Mouse (Mus musculus) hindbrain, embryonic 12.5 days (tissue): ENCODE data around the gene Nck2. TPM values are rescaled to one million over a fixed set of nuclear protein-coding genes. Genes with fewer than 3 reads are reported as not detected.
A peak's percentile ranks its signal among the peaks of the same experiment; 100 is the strongest.

Experiments
- ATAC-seq: fragments of 200-750 bp; cut with Nextera tagmentation; 2 replicates; pipeline ENCODE4 v1.8.0; 2017; ENCODE audit warnings: moderate TSS enrichment; ENCODE audit not compliant: low FRiP score
- H3K27ac ChIP-seq: fragments of 300-500 bp; sonication (generic); 2 replicates; pipeline ENCODE4 v1.5.1; 2016; ENCODE audit warnings: mild to moderate bottlenecking
- H3K27me3 ChIP-seq: fragments of 300-500 bp; sonication (generic); 2 replicates; pipeline ENCODE4 v1.6.1; 2016; ENCODE audit warnings: mild to moderate bottlenecking
- H3K36me3 ChIP-seq: fragments of 300-500 bp; sonication (generic); 2 replicates; pipeline ENCODE4 v1.6.1; 2016; ENCODE audit warnings: mild to moderate bottlenecking
- H3K4me1 ChIP-seq: fragments of 300-500 bp; sonication (generic); 2 replicates; pipeline ENCODE4 v1.6.1; 2016
- H3K4me2 ChIP-seq: fragments of 300-500 bp; sonication (generic); replicated peaks from 2 replicates; pipeline ENCODE4 v1.6.1; 2016; ENCODE audit warnings: mild to moderate bottlenecking
- H3K4me3 ChIP-seq: fragments of 300-500 bp; sonication (generic); 2 replicates; pipeline ENCODE4 v1.5.1; 2016; ENCODE audit warnings: mild to moderate bottlenecking
- H3K9ac ChIP-seq: fragments of 300-500 bp; sonication (generic); 2 replicates; pipeline ENCODE4 v1.6.1; 2016; ENCODE audit warnings: mild to moderate bottlenecking, moderate library complexity
- H3K9me3 ChIP-seq: fragments of 300-500 bp; sonication (generic); replicated peaks from 2 replicates; pipeline ENCODE4 v1.6.1; 2016; ENCODE audit warnings: mild to moderate bottlenecking
- WGBS: fragments of 180-500 bp; shearing (Covaris S2); methylation state at CpG from one replicate; pipeline ENCODE4 v1.1.7; 2016; 5-methylcytosine and 5-hydroxymethylcytosine counted together
- polyA plus RNA-seq: library from polyadenylated mRNA; unstranded; fragments of >200 nt; fragmentation: Nextera tagmentation; extraction: Ambion mirVana; gene quantifications from 2 replicates; pipeline ENCODE4 v1.2.1, GENCODE M21; 2016

Gene Nck2
- polyA plus RNA-seq, 1 experiment from 2014 or later: 54.4 TPM

DNA sequence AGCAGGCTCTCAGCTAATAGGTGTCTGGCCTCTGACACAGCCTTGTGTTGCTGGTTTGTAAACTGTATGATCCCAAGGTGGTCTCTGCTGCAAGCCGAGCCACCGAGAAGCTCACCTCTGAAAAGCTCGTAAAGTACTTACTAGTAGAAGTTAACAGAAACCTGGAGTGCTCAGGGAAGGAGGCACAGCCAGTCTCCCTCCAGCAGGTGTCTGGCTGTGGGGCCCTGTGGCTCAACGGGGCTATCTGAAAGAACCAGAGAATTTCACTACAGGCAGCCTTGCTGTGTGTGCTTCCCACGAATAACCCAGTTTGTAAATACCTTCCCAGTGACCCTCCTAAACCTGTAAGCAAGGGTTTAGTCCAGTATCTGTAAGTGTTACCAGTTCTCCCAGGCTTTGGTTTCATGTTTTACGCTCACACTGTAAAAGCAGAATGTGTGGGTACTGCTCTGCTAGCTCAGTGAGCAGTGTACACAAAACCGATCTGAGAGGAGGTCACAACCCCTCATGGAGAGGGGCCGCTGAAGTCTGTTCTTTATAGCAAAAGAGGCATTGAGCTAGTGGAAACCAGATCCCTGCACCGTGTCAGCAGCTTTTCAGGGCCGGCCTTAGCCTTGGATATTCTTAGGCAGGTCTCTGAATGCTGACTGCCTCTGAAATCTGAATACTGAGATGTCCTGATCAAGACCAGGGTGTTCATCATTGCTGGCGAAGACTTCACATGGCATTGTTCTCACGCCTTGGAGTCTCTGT, 111.0 kb downstream of the Nck2 start:
- Histone ChIP-seq H3K4me1 (peaks cover 20% of the 10 kb centered on the region), H3K9ac (no peak overlapping the region), H3K36me3 (peaks cover 14% of the 10 kb centered on the region), H3K4me3 (no peak overlapping the region), H3K4me2 (no peak overlapping the region), H3K27me3 (no peaks in the 10 kb centered on the region), H3K9me3 (no peaks in the 10 kb centered on the region), H3K27ac (peak overlapping the region; percentile 44)
- no peak for ATAC-seq
- 51% methylated on average over 12 of the region's 12 CpGs for WGBS

GRCm38 (mm10) chr1:43558329-43558728, 114.0 kb downstream of the Nck2 start:
- Histone ChIP-seq H3K4me3 (no peak overlapping the region), H3K27ac (no peak overlapping the region), H3K27me3 (no peaks in the 10 kb centered on the region), H3K36me3 (peaks cover 16% of the 10 kb centered on the region), H3K4me2 (no peak overlapping the region), H3K9ac (no peak overlapping the region), H3K9me3 (no peaks in the 10 kb centered on the region), H3K4me1 (peaks cover 20% of the 10 kb centered on the region)
- ATAC-seq: no peak
- WGBS: 96% methylated on average over 3 of the region's 3 CpGs

DNA sequence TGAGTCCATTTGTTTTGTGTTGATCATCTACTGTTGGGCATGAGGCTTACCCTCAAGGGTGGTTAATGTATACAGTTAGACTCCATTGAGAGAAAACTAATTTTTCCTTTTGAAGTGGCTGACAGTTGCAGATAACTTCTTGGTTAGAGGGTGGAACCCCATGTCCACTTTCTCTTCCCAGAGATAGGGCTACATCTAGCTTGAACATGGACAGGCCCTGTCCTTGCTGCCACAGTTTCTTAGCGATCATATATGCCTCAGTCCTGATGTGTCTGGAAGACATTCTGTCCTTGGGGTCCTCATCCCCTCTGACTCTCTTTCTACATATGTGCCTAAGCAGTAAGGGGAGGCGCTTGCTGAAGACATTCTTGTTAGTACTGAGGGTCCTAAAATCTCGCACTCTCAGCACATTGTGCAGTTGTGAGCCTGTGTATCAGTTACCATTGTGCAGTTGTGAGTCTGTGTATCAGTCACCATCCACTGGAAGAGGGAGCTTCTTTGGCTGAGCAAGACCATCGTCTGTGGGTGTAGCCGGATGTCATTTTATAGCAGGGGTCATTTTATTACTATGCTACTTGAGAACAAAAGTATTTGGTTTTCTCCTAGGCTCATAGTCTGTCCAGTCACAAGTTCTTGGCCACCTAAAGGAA, 114.8 kb downstream of the Nck2 start:
- Histone ChIP-seq H3K36me3 (peaks cover 11% of the 10 kb centered on the region; the same call in 1 of the 2 replicates), H3K9me3 (no peaks in the 10 kb centered on the region), H3K4me3 (no peak overlapping the region), H3K27me3 (no peaks in the 10 kb centered on the region), H3K4me1 (peaks cover 20% of the 10 kb centered on the region), H3K4me2 (no peak overlapping the region), H3K9ac (no peak overlapping the region), H3K27ac (no peak overlapping the region)
- WGBS: 96% methylated on average over 5 of the region's 5 CpGs
- no peak for ATAC-seq

GRCm38 (mm10) chr1:43561085-43561484, 116.7 kb downstream of the Nck2 start:
- Histone ChIP-seq H3K9ac (no peak overlapping the region), H3K36me3 (peaks cover 3% of the 10 kb centered on the region; the same call in 1 of the 2 replicates), H3K4me2 (no peak overlapping the region), H3K27ac (no peak overlapping the region), H3K4me3 (no peak overlapping the region), H3K27me3 (no peaks in the 10 kb centered on the region), H3K4me1 (peaks cover 5% of the 10 kb centered on the region; the same call in 1 of the 2 replicates), H3K9me3 (no peaks in the 10 kb centered on the region)
- ATAC-seq: no peak
- 95% methylated on average over 3 of the region's 3 CpGs for whole genome bisulfite sequencing

DNA sequence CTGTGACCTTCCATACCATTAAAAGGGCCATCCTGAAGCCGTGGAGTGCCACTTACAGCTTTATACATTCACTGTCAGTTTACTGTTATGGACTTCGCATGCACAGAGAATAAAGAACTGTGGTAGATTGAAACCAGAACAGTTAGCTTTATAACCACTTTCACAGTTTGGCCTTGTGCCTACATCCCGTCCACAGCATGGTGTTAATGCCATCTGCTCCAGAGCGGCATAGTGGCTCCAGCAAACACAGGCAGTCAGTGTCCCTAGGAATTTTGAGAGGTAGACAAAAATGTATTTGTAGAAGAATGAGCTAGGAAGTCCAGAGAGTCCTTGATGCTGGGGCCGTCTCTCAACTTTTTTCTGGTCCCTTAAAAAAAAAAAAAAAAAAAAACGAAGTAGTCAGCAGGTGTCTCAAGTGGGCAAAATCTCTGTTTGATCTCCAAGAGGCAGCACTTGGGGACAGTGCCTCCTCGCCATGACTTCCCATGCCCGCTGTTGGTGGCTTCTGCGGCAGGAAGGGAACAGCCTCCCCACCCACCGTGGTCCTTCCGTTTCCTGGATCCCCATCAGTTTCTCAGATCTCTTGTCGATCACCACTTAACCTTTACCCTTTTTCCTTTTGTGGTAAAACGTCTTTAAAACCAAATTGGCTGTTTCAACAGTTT, 117.8 kb downstream of the Nck2 start:
- no peaks in the 10 kb centered on the region for H3K27me3 ChIP-seq
- WGBS: 83% methylated on average over 13 of the region's 13 CpGs
- peaks cover 3% of the 10 kb centered on the region; the same call in 1 of the 2 replicates for H3K36me3 ChIP-seq
- no peak for ATAC-seq
- H3K4me1 ChIP-seq: 0 out of 2 replicates have a peak, but pooled peaks cover 5% of the 10 kb centered on the region
- no peak overlapping the region for H3K4me3 ChIP-seq
- H3K9me3 ChIP-seq: no peaks in the 10 kb centered on the region
- no peak overlapping the region for H3K4me2 ChIP-seq
- no peak overlapping the region for H3K27ac ChIP-seq
- H3K9ac ChIP-seq: no peak overlapping the region

DNA sequence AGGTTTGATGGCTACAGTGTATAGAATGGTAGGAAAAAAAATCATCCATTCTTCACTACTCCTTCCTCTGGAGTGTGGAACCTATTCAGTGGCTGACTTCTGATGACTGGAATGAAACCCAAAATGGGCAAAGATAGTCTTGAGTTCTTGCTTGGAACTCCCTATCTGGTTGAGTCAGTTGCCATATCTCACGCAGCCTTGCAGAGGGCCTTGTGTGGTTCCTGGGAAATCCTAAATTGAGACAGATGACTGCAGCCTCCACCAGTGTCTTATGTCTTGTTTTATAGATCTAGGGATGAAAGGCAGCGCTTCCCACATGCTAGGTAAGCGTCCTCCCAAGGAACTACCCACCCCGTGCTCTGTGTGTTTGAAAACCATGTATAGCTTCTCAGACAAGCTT, 120.9 kb downstream of the Nck2 start:
- Histone ChIP-seq H3K4me2 (no peak overlapping the region), H3K27me3 (no peaks in the 10 kb centered on the region), H3K4me1 (peaks cover 10% of the 10 kb centered on the region), H3K9me3 (no peaks in the 10 kb centered on the region), H3K27ac (no peak overlapping the region), H3K4me3 (no peak overlapping the region), H3K36me3 (peaks cover 10% of the 10 kb centered on the region; the same call in 1 of the 2 replicates), H3K9ac (no peak overlapping the region)
- WGBS: 90% methylated on average over 4 of the region's 4 CpGs
- ATAC-seq: no peak

- no peak overlapping the region for H3K4me3 ChIP-seq
- peaks cover 10% of the 10 kb centered on the region for H3K4me1 ChIP-seq
- no peaks in the 10 kb centered on the region for H3K9me3 ChIP-seq
- 77% methylated on average over 8 of the region's 8 CpGs for WGBS
- H3K36me3 ChIP-seq: peaks cover 15% of the 10 kb centered on the region
- no peak overlapping the region for H3K4me2 ChIP-seq
- no peak overlapping the region for H3K27ac ChIP-seq
- H3K9ac ChIP-seq: no peak overlapping the region
- no peaks in the 10 kb centered on the region for H3K27me3 ChIP-seq
- no peak for ATAC-seq
These were observed 122.4 kb downstream of the Nck2 start for GRCm38 (mm10) chr1:43566677-43567377.

DNA sequence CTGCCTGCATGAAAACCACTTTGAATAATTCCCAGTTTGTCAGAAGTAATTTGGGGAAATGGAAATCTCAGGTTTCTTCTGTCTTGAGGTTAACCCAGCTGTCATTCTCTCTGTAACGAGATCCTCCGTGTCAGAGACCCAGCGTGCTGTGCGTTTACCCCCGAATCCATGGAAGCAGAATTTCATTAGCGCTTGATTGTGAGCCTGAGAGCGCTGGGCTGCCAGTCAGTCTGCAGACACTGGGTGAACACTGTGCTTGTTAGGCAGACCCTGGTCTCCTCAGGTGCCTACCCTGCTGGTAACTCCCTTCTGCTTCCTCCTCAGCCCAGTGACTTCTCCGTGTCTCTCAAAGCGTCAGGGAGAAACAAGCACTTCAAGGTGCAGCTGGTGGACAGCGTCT, 124.4 kb downstream of the Nck2 start:
- Histone ChIP-seq H3K27ac (peak overlapping the region; percentile 57), H3K4me1 (peaks cover 10% of the 10 kb centered on the region), H3K9me3 (no peaks in the 10 kb centered on the region), H3K4me3 (no peak overlapping the region), H3K27me3 (no peaks in the 10 kb centered on the region), H3K36me3 (peaks cover 11% of the 10 kb centered on the region), H3K4me2 (no peak overlapping the region), H3K9ac (no peak overlapping the region)
- peak; percentile 54; the same call in 1 of the 2 replicates for ATAC-seq
- WGBS: 61% methylated on average over 10 of the region's 10 CpGs

GRCm38 (mm10) chr1:43571105-43571504, 126.7 kb downstream of the Nck2 start:
- H3K27me3 ChIP-seq: no peaks in the 10 kb centered on the region

DNA sequence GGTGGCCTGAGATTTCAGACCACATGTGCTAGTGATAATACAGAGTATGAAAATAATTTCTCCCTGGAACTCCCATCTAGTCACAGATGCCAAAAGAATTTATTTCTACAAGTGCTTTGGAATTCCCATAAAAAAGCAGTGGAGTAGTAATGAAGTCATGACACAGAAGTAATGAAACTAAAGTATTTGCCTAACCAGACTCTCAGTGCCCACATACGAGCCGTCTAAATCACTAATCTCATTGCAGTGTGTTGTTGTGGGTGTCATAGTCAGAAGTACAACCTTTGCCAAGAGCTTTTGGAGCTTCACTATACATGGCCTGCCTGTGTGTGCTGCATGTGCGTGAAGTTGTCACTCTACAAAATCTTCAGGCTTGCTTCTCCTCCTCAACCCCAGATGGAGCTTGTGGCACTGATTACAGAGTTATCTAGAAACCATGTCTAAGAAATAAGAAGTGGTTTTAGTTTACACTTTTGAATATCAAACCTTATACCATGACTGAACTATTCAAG, 130.5 kb downstream of the Nck2 start:
- H3K36me3 ChIP-seq: peaks cover 4% of the 10 kb centered on the region
- H3K27me3 ChIP-seq: no peaks in the 10 kb centered on the region
- no peak overlapping the region for H3K4me3 ChIP-seq
- 87% methylated on average over 3 of the region's 3 CpGs for WGBS
- H3K9ac ChIP-seq: no peak overlapping the region
- no peaks in the 10 kb centered on the region for H3K4me1 ChIP-seq
- no peaks in the 10 kb centered on the region for H3K9me3 ChIP-seq
- no peak overlapping the region for H3K27ac ChIP-seq
- no peak overlapping the region for H3K4me2 ChIP-seq
- no peak for ATAC-seq

More at GRCm38 (mm10) chr1:43571105-43571504, 126.7 kb downstream of the Nck2 start:
- peaks cover 10% of the 10 kb centered on the region for H3K4me1 ChIP-seq
- no peak overlapping the region for H3K4me2 ChIP-seq
- H3K9me3 ChIP-seq: no peaks in the 10 kb centered on the region
- ATAC-seq: no peak
- 93% methylated on average over 4 of the region's 4 CpGs for WGBS
- H3K9ac ChIP-seq: no peak overlapping the region
- H3K4me3 ChIP-seq: no peak overlapping the region
- peaks cover 11% of the 10 kb centered on the region for H3K36me3 ChIP-seq
- no peak overlapping the region for H3K27ac ChIP-seq

DNA sequence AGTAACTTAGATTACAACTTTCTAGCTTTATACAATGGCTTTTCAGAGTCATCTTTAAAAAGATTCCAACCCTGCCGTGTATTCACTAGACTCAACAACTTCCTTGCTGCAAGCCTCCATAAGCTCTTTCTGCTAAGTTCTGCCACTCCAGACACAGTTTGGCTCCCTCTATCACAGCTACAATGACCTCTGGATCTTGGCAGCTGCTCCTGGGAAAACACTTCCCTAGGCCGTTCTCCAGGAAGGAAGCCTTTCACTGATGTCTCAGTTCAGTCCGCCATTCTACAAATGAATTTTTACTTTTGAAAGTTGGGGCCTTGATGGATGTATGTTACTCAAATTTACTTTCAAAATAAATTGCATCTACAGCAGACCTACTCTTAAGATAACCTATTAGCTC, 133.0 kb downstream of the Nck2 start:
- ATAC-seq: no peak
- no peak overlapping the region for H3K9ac ChIP-seq
- no peaks in the 10 kb centered on the region for H3K9me3 ChIP-seq
- no peaks in the 10 kb centered on the region for H3K4me1 ChIP-seq
- H3K4me3 ChIP-seq: no peak overlapping the region
- H3K36me3 ChIP-seq: no peaks in the 10 kb centered on the region
- WGBS: 90% methylated on average over 3 of the region's 3 CpGs
- no peaks in the 10 kb centered on the region for H3K27me3 ChIP-seq
- H3K27ac ChIP-seq: no peak overlapping the region
- no peak overlapping the region for H3K4me2 ChIP-seq

GRCm38 (mm10) chr1:43583564-43583963, 139.2 kb downstream of the Nck2 start:
- no peak overlapping the region for H3K4me3 ChIP-seq
- H3K27ac ChIP-seq: no peak overlapping the region
- H3K27me3 ChIP-seq: no peaks in the 10 kb centered on the region
- no peaks in the 10 kb centered on the region for H3K4me1 ChIP-seq
- no peaks in the 10 kb centered on the region for H3K36me3 ChIP-seq
- no peaks in the 10 kb centered on the region for H3K9me3 ChIP-seq
- H3K4me2 ChIP-seq: no peak overlapping the region
- no peak for ATAC-seq
- WGBS: 64% methylated on average over 1 of the region's 1 CpGs
- H3K9ac ChIP-seq: no peak overlapping the region
